Mouse (Mus musculus) adrenal gland, postnatal 25 days (tissue): Measurements from ENCODE around the gene Btbd2. TPM values are rescaled to one million over a fixed set of nuclear protein-coding genes. Genes with fewer than 3 reads are reported as not detected.

ENCODE experiments used
- DNase-seq: peaks from one replicate; pipeline ENCODE4 v3.0.0; 2021; ENCODE audit warnings: mixed read lengths
- total RNA-seq: library from RNA; stranded (reverse); gene quantifications from 2 replicates; pipeline ENCODE4 v1.2.3, GENCODE M21; 2021

The Btbd2 gene
- total RNA-seq, 1 experiment from 2014 or later, result 79.2 TPM

GRCm38 (mm10) chr10:80687850-80688249 lies 31.0 kb upstream of the Btbd2 start:
- DNase-seq, result peak; percentile 63

GRCm38 (mm10) chr10:80686617-80687016 lies 29.7 kb upstream of the Btbd2 start:
- DNase-seq, result no peak

- no peak for DNase-seq
These were observed 28.1 kb upstream of the Btbd2 start for GRCm38 (mm10) chr10:80684984-80685383.

GRCm38 (mm10) chr10:80684214-80684613 lies 27.3 kb upstream of the Btbd2 start:
- peak; percentile 70 for DNase-seq

- no peak for DNase-seq
These were observed 26.8 kb upstream of the Btbd2 start for GRCm38 (mm10) chr10:80683647-80684046.

GRCm38 (mm10) chr10:80682003-80682402 lies 25.1 kb upstream of the Btbd2 start:
- no peak for DNase-seq

- no peak for DNase-seq
These were observed 23.4 kb upstream of the Btbd2 start for GRCm38 (mm10) chr10:80680260-80680696.

GRCm38 (mm10) chr10:80679556-80680259 lies 22.8 kb upstream of the Btbd2 start:
- peak; percentile 44 for DNase-seq

- DNase-seq, result peak; percentile 39
These were observed 21.9 kb upstream of the Btbd2 start for GRCm38 (mm10) chr10:80678601-80679377.

GRCm38 (mm10) chr10:80677942-80678436 lies 21.1 kb upstream of the Btbd2 start, which contains the start of gene Mknk2:
Gene Mknk2, minus strand, starts transcription at chr10:80678112.
- peak; percentile 96 for DNase-seq

- no peak for DNase-seq
These were observed 20.4 kb upstream of the Btbd2 start for GRCm38 (mm10) chr10:80677128-80677875.

- peak; percentile 100 for DNase-seq
These were observed 19.5 kb upstream of the Btbd2 start for GRCm38 (mm10) chr10:80676198-80676928.

GRCm38 (mm10) chr10:80675405-80676197 lies 18.7 kb upstream of the Btbd2 start:
- DNase-seq, result no peak

GRCm38 (mm10) chr10:80674851-80675404 lies 18.1 kb upstream of the Btbd2 start:
- DNase-seq, result no peak

GRCm38 (mm10) chr10:80674161-80674711 lies 17.4 kb upstream of the Btbd2 start:
- peak; percentile 54 for DNase-seq

GRCm38 (mm10) chr10:80673690-80674089 lies 16.8 kb upstream of the Btbd2 start:
- DNase-seq, result no peak

GRCm38 (mm10) chr10:80671936-80672690 lies 15.2 kb upstream of the Btbd2 start:
- no peak for DNase-seq

- DNase-seq, result no peak
These were observed 14.4 kb upstream of the Btbd2 start for GRCm38 (mm10) chr10:80671251-80671650.

GRCm38 (mm10) chr10:80670531-80670930 lies 13.7 kb upstream of the Btbd2 start:
- DNase-seq, result no peak
